Mouse (Mus musculus) stomach, postnatal 0 days (tissue): ENCODE results near the gene Zfp12.

Source experiments
- CTCF ChIP-seq: IDR thresholded peaks from 2 replicates; pipeline ENCODE4 v1.5.1; 2016; ENCODE audit warnings: antibody characterized with exemption, low read depth, mild to moderate bottlenecking, moderate library complexity
- EP300 ChIP-seq: optimal IDR thresholded peaks from 2 replicates; pipeline ENCODE3; 2016; ENCODE audit warnings: antibody characterized with exemption

DNA sequence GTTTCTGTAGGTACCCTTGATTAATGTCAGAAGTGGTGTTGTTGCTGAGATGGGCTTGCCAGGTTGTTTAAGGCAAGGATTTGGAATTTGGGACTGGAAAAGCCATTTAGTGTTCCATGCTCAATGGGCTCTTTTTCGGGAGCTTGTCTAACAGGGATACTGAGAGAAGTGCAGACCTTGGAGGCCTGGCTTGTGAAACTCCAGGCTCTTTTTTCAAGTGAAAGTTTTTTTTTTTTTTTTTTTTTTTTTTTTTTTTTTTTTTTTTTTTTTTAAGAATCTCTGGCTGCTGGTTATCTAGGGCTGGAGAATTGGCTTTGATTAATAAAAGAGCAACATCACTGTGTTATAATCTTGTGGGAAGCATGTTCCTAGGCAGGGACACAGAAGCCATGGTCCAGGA, 12.7 kb upstream of the Zfp12 start:
- no peak for TF ChIP-seq CTCF
- TF ChIP-seq EP300 = no peak
